In the genomic region with DNA sequence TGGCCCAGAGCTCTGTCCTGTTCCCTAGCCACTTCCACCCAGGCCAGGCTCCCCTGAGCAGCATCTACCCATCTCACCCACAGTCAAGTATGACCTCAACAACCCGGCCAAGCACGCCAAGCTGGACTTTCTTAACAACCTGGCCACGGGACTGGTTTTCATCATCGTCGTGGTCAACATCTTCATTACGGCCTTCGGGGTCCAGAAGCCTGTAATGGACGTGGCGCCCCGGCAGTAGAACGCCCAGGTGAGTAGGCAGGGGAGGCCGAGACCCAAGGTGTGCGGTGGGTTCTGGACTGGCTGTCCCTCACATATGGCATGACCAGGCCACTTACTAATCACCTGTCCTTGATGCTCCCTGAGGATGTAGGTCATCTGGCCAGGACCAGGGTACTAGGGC, we compare ENCODE assay signal across 23 mouse cellular contexts. TPM values are rescaled to one million over a fixed set of nuclear protein-coding genes. Genes with fewer than 3 reads are reported as not detected.
"Had no signal": no experiment of that assay in that cellular context is flagged by ENCODE, and none has a peak within 500 bp of the region (broad histone marks: within the 10 kb centered on the region; RNA-seq: fewer than 3 reads in every experiment).

No protein-coding gene starts in this region.

- H3K4me3 ChIP-seq: heart, embryonic 10.5 days; heart, embryonic 12.5 days; hindbrain, embryonic 13.5 days; hindbrain, embryonic 15.5 days; kidney, embryonic 15.5 days; limb, embryonic 13.5 days; limb, embryonic 15.5 days; liver, embryonic 12.5 days had no signal

- H3K36me3 ChIP-seq: hindbrain, embryonic 13.5 days; hindbrain, embryonic 15.5 days had no signal

- H3K9me3 ChIP-seq: heart, embryonic 10.5 days; heart, embryonic 12.5 days; hindbrain, embryonic 13.5 days; hindbrain, embryonic 15.5 days; kidney, embryonic 15.5 days; limb, embryonic 13.5 days; limb, embryonic 15.5 days; liver, embryonic 12.5 days had no signal

- H3K4me2 ChIP-seq: heart, embryonic 12.5 days; hindbrain, embryonic 13.5 days; hindbrain, embryonic 15.5 days; kidney, embryonic 15.5 days; limb, embryonic 13.5 days; limb, embryonic 15.5 days; liver, embryonic 12.5 days had no signal

- ATAC-seq: hindbrain, postnatal 0 days; intestine, embryonic 16.5 days; liver, embryonic 12.5 days had no signal

- DNase-seq: gastrocnemius, postnatal 10 days; gastrocnemius, postnatal 25 days; heart, adult 18-20 months; heart, postnatal 10 days; kidney, adult 11 months; kidney, adult 2 months; kidney, adult 9 months; kidney, postnatal 14 days; layer of hippocampus, adult 9-11 months; layer of hippocampus, postnatal 36 days; left cerebral cortex, postnatal 4 days had no signal

- H3K9ac ChIP-seq: heart, embryonic 12.5 days; hindbrain, embryonic 13.5 days; hindbrain, embryonic 15.5 days; kidney, embryonic 15.5 days; limb, embryonic 13.5 days; limb, embryonic 15.5 days; liver, embryonic 12.5 days had no signal

- H3K27ac ChIP-seq: heart, embryonic 10.5 days; hindbrain, embryonic 13.5 days; hindbrain, embryonic 15.5 days; hindbrain, postnatal 0 days; kidney, embryonic 15.5 days; kidney, postnatal 0 days; limb, embryonic 13.5 days; limb, embryonic 15.5 days; liver, embryonic 12.5 days had no signal

- H3K27me3 ChIP-seq: heart, embryonic 12.5 days; hindbrain, embryonic 15.5 days; kidney, embryonic 15.5 days; limb, embryonic 13.5 days; limb, embryonic 15.5 days; liver, embryonic 12.5 days had no signal

RNA-seq across cellular contexts. Expression of a gene that starts 47.0 kb away (rescaled TPM):
- total RNA-seq: hematopoietic stem cell, adult 5-6 weeks had no signal
